Mouse (Mus musculus) ovary, postnatal 10 days (tissue): ENCODE measurements around the gene Cox6b1.

Experiments used
- DNase-seq: peaks from one replicate; pipeline ENCODE4 v3.0.0; 2022; ENCODE audit warnings: low spot score

Gene Cox6b1

GRCm38 (mm10) chr7:30608476-30608875 is 17.5 kb downstream of the Cox6b1 start:
- no peak for DNase-seq

GRCm38 (mm10) chr7:30607706-30608309 is 18.1 kb downstream of the Cox6b1 start:
- DNase-seq, result no peak

GRCm38 (mm10) chr7:30604944-30605343 is 21.0 kb downstream of the Cox6b1 start:
- DNase-seq, result no peak

- no peak for DNase-seq
Observed at GRCm38 (mm10) chr7:30604424-30604823, 21.5 kb downstream of the Cox6b1 start.

- no peak for DNase-seq
Observed at GRCm38 (mm10) chr7:30602583-30602982, 23.4 kb downstream of the Cox6b1 start.

- DNase-seq, result no peak
Observed at GRCm38 (mm10) chr7:30600651-30601050, 25.3 kb downstream of the Cox6b1 start.

GRCm38 (mm10) chr7:30599933-30600353 is 26.0 kb downstream of the Cox6b1 start:
- peak; percentile 62 for DNase-seq

- DNase-seq, result no peak
Observed at GRCm38 (mm10) chr7:30598786-30599185, 27.2 kb downstream of the Cox6b1 start, which contains the start of gene Zbtb32. TSS of gene Zbtb32 (minus strand) at chr7:30598909.

- no peak for DNase-seq
Observed at GRCm38 (mm10) chr7:30596811-30597210, 29.1 kb downstream of the Cox6b1 start.

GRCm38 (mm10) chr7:30596093-30596492 is 29.9 kb downstream of the Cox6b1 start:
- DNase-seq, result no peak

- DNase-seq, result no peak
Observed at GRCm38 (mm10) chr7:30594510-30595024, 31.4 kb downstream of the Cox6b1 start.

- no peak for DNase-seq
Observed at GRCm38 (mm10) chr7:30593579-30594509, 32.1 kb downstream of the Cox6b1 start.

GRCm38 (mm10) chr7:30592772-30593423 is 33.1 kb downstream of the Cox6b1 start:
- no peak for DNase-seq

GRCm38 (mm10) chr7:30591605-30591951 is 34.4 kb downstream of the Cox6b1 start:
- DNase-seq, result no peak

GRCm38 (mm10) chr7:30590927-30591604 is 34.9 kb downstream of the Cox6b1 start:
- DNase-seq, result no peak

GRCm38 (mm10) chr7:30589435-30590301 is 36.3 kb downstream of the Cox6b1 start:
- DNase-seq, result peak; percentile 69

- peak; percentile 89 for DNase-seq
Observed at GRCm38 (mm10) chr7:30588676-30589434, 37.1 kb downstream of the Cox6b1 start, which contains the start of gene Kmt2b. TSS of gene Kmt2b (minus strand) at chr7:30588726.

GRCm38 (mm10) chr7:30587842-30588667 is 37.9 kb downstream of the Cox6b1 start:
- DNase-seq, result peak; percentile 48

GRCm38 (mm10) chr7:30586455-30587020 is 39.4 kb downstream of the Cox6b1 start:
- no peak for DNase-seq
